Mouse (Mus musculus) hindlimb bud, embryonic 11.5 days (tissue): ENCODE measurements at regions not wholly inside any gene's neighbourhood (a gene's known extent, or its start where the extent isn't known, plus 50 kb on each side); places are given as distances from the start of the nearest gene placed in this dataset.
A peak's percentile ranks its signal among the peaks of the same experiment; 100 is the strongest.

Experiments used
- DNase-seq: peaks from one replicate; pipeline ENCODE4 v3.0.0-alpha.2; 2012; ENCODE audit warnings: low read depth, low spot score; ENCODE audit errors: extremely low spot score

GRCm38 (mm10) chr10:61034056-61034455 is 55.1 kb upstream of the Pcbd1 start:
- DNase-seq, result no peak

GRCm38 (mm10) chr10:61028598-61028997 is 60.5 kb upstream of the Pcbd1 start:
- DNase-seq, result no peak

GRCm38 (mm10) chr10:61027215-61027614 is 61.9 kb upstream of the Pcbd1 start:
- DNase-seq, result no peak

GRCm38 (mm10) chr10:61025061-61025460 is 64.1 kb upstream of the Pcbd1 start:
- DNase-seq, result no peak

GRCm38 (mm10) chr10:61024166-61024565 is 65.0 kb upstream of the Pcbd1 start:
- no peak for DNase-seq

GRCm38 (mm10) chr10:61023431-61023830 is 65.7 kb upstream of the Pcbd1 start:
- DNase-seq, result peak; percentile 46

GRCm38 (mm10) chr10:61019566-61019965 is 69.6 kb upstream of the Pcbd1 start:
- DNase-seq, result no peak

- no peak for DNase-seq
These were observed 76.9 kb upstream of the Pcbd1 start for GRCm38 (mm10) chr10:61012199-61012695.

- no peak for DNase-seq
These were observed 78.4 kb upstream of the Pcbd1 start for GRCm38 (mm10) chr10:61010697-61011096.

- DNase-seq, result no peak
These were observed 81.7 kb upstream of the Pcbd1 start for GRCm38 (mm10) chr10:61007403-61007802.

- no peak for DNase-seq
These were observed 87.4 kb upstream of the Pcbd1 start for GRCm38 (mm10) chr10:61001745-61002160.

GRCm38 (mm10) chr10:60997393-60997792 is 91.7 kb upstream of the Pcbd1 start:
- DNase-seq, result no peak

GRCm38 (mm10) chr10:60995908-60996640 is 93.1 kb upstream of the Pcbd1 start:
- no peak for DNase-seq

- no peak for DNase-seq
These were observed 104.0 kb upstream of the Pcbd1 start for GRCm38 (mm10) chr10:60985109-60985576.

- DNase-seq, result no peak
These were observed 107.4 kb upstream of the Pcbd1 start for GRCm38 (mm10) chr10:60981770-60982169.

GRCm38 (mm10) chr10:60973615-60974014 is 115.5 kb upstream of the Pcbd1 start:
- no peak for DNase-seq

- no peak for DNase-seq
These were observed 124.3 kb upstream of the Pcbd1 start for GRCm38 (mm10) chr10:60964843-60965242.

- no peak for DNase-seq
These were observed 126.4 kb upstream of the Unc5b start for GRCm38 (mm10) chr10:60957820-60958233.

GRCm38 (mm10) chr10:60955467-60955866 is 124.1 kb upstream of the Unc5b start:
- DNase-seq, result no peak

- DNase-seq, result no peak
These were observed 121.1 kb upstream of the Unc5b start for GRCm38 (mm10) chr10:60952495-60952894.

- DNase-seq, result no peak
These were observed 117.7 kb upstream of the Unc5b start for GRCm38 (mm10) chr10:60948983-60949677.

GRCm38 (mm10) chr10:60943074-60943473 is 111.7 kb upstream of the Unc5b start:
- no peak for DNase-seq
